In the genomic region with DNA sequence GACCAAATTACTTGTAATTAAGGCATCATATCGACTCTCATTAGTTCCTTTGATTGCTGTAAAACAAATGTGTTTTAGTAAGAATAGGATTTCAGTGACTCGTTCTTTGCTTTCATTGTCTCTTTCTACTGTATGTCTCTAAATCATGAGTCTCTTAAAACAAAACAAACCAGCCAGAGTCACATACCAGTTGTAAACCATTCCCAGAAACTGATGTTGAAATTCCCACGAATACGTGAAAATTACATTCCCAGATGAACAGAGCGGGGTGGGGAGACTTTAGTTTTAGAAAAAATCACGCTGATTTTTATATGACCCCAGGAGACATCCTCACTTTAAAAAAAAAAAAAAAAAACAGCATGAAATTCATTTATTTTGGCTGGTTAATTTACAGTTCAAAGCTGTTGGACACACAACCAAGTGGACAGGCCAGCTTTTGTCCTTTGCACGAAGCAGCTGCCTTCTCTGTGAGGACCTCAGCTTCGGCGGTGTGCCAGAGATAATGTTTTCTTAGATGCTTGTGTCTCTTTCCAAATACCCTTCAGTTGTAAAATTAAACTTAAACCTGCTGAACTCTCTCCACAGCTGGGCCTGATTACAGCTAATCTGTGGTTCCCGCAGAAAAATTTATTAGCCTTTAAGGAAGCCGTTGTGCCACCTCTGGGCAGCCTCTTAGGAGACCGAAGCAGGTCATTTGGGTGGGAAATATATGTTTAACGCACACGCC, we compare ENCODE assay signal across 9 mouse cellular contexts.
DNase-seq lines count a peak whose midpoint lies in the region; ATAC-seq and TF ChIP-seq lines count a peak whose summit lies in the region.
"Had no signal": no experiment of that assay in that cellular context is flagged by ENCODE, and none has a peak within 500 bp of the region (broad histone marks: within the 10 kb centered on the region; RNA-seq: fewer than 3 reads in every experiment).

No protein-coding gene starts in this region.

- H3K4me2 ChIP-seq in myocyte (ENCODE audit: low read depth), result peak overlapping the region; percentile 76
- H3K4me2 ChIP-seq in hindbrain, embryonic 16.5 days (ENCODE audit: low read length), result no peak overlapping the region

- peak; percentile 10 to 14 for DNase-seq in cerebellum, postnatal 14 days
- DNase-seq in cerebellum, adult 11-12 months, result no peak
- peak; percentile 60 for DNase-seq in fibroblast of lung, adult 2 months (ENCODE audit: low read depth)
- DNase-seq in kidney, adult 11 months, result peak; percentile 39
- DNase-seq: B cell, adult 2 months had no signal

- no peaks in the 10 kb centered on the region for H3K4me1 ChIP-seq in hindbrain, embryonic 16.5 days (ENCODE audit: control insufficient read depth, insufficient read depth, low read depth, low read length)

- WGBS in hindbrain, embryonic 16.5 days, result 78% methylated on average over 14 of the region's 14 CpGs

- no peak overlapping the region for H3ac ChIP-seq in myocyte (ENCODE audit: control insufficient read depth, insufficient read length)

- no peaks in the 10 kb centered on the region for H3K27me3 ChIP-seq in myocyte (ENCODE audit: control insufficient read depth, insufficient read depth, insufficient read length)
- H3K27me3 ChIP-seq in hindbrain, embryonic 16.5 days (replicated peaks; ENCODE audit: control insufficient read depth, insufficient read depth, low read length), result no peaks in the 10 kb centered on the region

- H3K79me2 ChIP-seq in myocyte (ENCODE audit: control insufficient read depth, insufficient read depth), result no peaks in the 10 kb centered on the region

- H3K9ac ChIP-seq in hindbrain, embryonic 16.5 days (ENCODE audit: low read depth, low read length), result no peak overlapping the region

- no peak for ATAC-seq in hindbrain, embryonic 16.5 days
- no peak for ATAC-seq in megakaryocyte progenitor cell, adult 5-6 weeks (replicated peaks; ENCODE audit: poor library complexity)
- no peak for ATAC-seq in megakaryocyte, adult 5-6 weeks (ENCODE audit: poor library complexity, severe bottlenecking)

- no peak for TF ChIP-seq POLR2A in myocyte (IDR thresholded peaks at IDR 0.05; ENCODE audit: insufficient read length, low read depth)

- no peak overlapping the region for H3K27ac ChIP-seq in hindbrain, embryonic 16.5 days (ENCODE audit: low read depth, low read length)

- peak overlapping the region; percentile 11 for H3K4me3 ChIP-seq in myocyte
- no peak overlapping the region for H3K4me3 ChIP-seq in hindbrain, embryonic 16.5 days (ENCODE audit: low read length)

- no peaks in the 10 kb centered on the region for H3K36me3 ChIP-seq in myocyte (ENCODE audit: control insufficient read depth, insufficient read depth)
- no peaks in the 10 kb centered on the region for H3K36me3 ChIP-seq in hindbrain, embryonic 16.5 days (ENCODE audit: control insufficient read depth, insufficient read depth, low read length)

- H3K9me3 ChIP-seq in hindbrain, embryonic 16.5 days (ENCODE audit: control insufficient read depth, low read length), result no peaks in the 10 kb centered on the region

TF ChIP-seq in myocyte, 11 proteins besides CTCF, POLR2A, EP300 and RAD21:
- TF ChIP-seq TCF3 (IDR thresholded peaks at IDR 0.05; ENCODE audit: insufficient read length, low read depth) (no peak), MYOG (IDR thresholded peaks at IDR 0.05; ENCODE audit: control insufficient read depth in 1 of 3, insufficient read depth in 1 of 3, insufficient read length in 2 of 3, low read depth in 2 of 3) (peak in 1 of 3 experiments; percentile 49), USF1 (IDR thresholded peaks at IDR 0.05; ENCODE audit: low read depth) (no peak), SRF (IDR thresholded peaks at IDR 0.05; ENCODE audit: control insufficient read depth, insufficient read length, low read depth) (no peak), MYOD1 (IDR thresholded peaks at IDR 0.05; ENCODE audit: control insufficient read depth in 1 of 3, insufficient read length in 2 of 3, low read depth in 2 of 3) (peak in 2 of 3 experiments; percentile 78 to 82), REST (IDR thresholded peaks at IDR 0.05; ENCODE audit: insufficient read depth, insufficient read length) (no peak), POLR2AphosphoS2 (IDR thresholded peaks at IDR 0.05; ENCODE audit: insufficient read length, low read depth) (no peak), CEBPB (IDR thresholded peaks at IDR 0.05; ENCODE audit: insufficient read depth, poor library complexity, severe bottlenecking) (no peak; the same call in 1 of the 2 replicates), MAX (IDR thresholded peaks at IDR 0.05; ENCODE audit: low read depth) (no peak), TCF12 (IDR thresholded peaks at IDR 0.05; ENCODE audit: insufficient read depth, poor library complexity, severe bottlenecking) (peak; percentile 1), E2F4 (IDR thresholded peaks at IDR 0.05; ENCODE audit: insufficient read depth) (no peak)
